Mouse (Mus musculus) c-Kit-positive CD71-positive TER-119-negative erythroid progenitor cells, embryonic 14.5 days (primary cell): Measurements from ENCODE around the gene Gpr132.
A peak's percentile ranks its signal among the peaks of the same experiment; 100 is the strongest.

ENCODE experiments used
- DNase-seq: peaks from one replicate; pipeline ENCODE4 v3.0.0-alpha.2; 2013; ENCODE audit warnings: low read depth

The Gpr132 gene

DNA sequence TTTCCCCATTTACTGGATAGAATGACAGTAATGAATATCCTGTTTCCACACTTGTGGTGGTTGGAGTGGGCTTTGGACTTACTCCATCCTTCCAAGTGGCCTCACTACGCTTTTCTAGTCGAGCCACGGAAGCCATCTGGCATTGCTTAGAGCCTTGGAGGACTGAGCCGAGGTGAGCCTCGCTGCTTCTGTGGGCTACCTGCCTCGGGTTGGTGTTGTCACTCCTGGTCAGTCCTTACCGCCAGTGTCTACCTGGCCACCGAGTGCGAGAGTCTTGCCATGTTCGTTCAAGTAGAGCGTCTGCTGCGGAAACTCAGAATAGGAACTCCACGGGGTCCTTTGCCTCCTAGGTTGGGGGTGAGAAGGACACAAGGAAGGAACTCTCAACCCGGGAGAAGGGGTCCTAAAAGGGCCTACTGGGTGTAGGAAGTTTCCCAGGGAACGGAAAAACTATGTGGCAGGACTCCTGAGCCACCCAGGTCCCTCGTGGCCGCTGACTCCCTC lies 9.1 kb upstream of the Gpr132 start:
- DNase-seq = no peak

DNA sequence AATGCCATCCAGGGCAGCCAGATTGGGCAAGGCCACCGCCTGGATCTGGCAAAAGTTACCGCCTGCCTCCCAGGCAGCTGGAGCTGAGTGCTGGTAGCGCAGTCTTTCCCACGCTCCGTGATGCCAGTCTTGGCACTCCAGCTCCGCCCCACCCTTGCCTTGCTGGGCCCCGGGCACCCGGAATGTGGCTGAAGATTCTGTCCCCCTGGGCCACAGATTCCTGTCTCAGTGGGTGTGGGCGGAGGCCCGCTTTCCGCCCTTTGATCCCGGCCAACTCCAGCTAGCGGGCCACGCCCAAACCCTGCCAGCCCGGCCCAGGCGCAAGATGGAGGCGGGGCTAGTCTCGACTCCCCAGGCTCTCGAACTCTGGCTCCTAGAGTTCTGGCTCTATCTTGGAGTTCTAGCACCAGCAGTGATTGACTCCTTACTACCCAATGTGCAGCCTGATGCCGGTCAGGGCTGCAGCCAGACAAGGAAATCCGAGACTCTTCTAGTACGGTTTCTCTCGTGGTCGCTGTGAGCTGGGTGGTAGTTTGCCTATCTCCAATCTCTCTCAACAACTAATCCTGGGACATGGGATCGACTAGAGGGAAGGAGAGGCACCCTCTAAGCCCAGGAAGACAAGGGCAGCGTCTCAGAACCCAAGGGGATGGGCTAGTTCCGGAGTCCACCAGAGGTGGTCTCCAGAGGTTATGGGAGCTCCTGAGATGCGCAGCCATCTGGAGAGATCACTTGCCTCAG lies 8.5 kb upstream of the Gpr132 start:
- peak; percentile 33 for DNase-seq

DNA sequence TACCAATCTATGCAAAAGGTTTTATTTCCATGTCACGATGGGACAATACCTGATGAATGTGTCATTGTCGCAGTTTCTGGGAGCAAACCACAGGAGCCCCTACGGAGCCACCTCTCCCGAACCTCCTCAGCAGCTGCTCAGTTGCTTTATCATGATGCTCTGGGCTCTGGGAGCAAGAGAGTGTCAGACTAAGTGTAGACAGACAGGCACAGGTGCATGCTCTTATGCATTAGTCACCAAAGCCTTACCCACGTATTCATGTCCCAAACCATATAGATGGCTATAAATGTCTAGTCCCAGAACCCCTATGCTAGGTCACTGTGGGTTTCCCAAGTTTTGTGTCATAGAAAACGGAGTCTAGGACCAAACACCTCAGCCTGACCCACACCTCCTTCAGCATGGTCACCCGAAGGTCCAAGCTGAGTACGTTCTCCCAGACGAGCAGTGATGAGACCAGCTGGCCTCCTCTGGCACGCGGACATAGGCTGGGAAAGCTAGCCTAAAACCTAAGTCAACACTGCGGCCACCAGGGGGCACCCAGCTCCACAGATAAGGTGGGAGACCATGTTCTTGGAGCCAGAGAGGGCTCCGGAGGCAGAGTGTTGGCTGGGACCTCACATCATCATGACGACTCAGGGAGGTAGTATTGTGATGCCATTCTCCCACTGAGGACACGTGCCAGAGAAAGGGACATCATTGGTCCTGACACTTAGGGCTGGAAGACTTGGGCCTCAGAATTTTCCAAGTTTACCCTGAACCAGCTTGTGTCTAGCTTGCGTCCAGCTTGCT lies 7.4 kb upstream of the Gpr132 start:
- DNase-seq = peak; percentile 78

DNA sequence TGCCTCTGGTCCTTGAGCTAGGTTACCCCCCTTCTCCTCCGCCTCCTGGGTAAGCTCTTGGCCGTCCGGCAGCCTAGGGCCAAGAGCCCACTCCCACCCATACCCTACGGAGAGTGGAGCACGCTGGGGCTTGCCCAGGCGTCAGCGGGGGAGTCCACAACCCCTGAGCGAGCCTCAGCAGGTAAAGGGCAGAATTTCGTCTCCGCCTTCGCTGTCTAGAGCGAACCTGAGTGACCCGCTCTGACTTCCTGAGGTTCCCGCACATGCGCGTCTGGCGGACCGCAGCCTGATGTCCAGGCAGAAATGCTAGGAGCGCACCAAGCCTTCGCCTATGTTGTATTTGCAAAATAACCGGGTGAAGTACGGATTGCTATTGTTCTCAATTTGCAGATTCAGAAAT lies 6.2 kb upstream of the Gpr132 start:
- no peak for DNase-seq

DNA sequence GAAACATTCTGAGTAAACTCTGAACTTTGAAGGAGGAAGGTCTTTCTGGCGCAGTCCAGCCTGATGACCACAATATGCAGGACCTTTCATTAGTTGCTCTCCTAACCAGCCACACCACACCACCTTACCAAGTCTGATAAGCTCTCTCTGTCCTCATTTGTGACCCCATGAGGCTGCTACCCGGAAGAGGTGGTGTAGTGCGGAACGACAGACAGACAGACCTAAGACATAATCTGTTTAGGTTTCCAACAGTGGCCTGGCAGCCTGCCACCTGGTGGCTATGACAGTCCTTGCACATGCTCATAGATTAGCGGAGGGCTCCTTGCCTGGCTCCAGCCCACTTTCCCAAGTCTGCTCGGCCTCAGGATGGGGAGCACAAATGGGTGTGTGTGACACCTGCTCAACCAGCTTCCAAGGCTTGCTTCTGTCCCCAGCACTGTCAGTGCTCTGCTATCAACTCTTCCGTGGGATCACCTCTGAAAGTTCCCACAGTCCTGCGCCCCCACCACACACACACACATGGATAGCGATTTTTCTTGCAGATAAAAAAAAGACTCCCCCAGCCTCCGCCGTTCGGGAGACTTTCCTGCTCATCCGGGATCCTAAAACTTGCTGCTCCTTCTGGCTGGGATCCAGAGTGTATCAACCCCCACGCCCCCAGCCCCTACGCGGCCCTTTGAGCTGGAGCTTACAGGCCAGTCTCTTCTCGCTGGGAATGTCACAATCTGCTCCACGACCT lies 5.6 kb upstream of the Gpr132 start:
- peak; percentile 39 for DNase-seq

DNA sequence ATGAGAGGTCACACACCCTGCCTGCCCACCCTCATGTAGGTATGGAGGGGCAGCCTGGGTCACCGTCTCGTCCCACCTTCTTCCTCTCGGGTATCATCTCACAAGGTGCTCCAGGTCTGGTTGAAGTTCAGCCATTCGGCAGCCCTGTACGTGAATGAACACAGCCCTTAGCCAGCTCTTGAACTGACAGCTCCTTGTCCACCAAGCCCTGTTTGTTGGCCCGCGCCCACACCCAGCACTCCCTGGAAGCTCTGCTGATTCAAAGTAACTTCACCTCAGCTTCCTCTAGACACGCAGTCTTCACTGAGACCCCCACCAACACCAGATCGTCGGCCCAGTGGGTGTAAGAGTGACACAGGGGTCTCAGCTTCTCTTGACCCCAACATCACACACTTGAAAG lies 5.0 kb upstream of the Gpr132 start:
- no peak for DNase-seq

DNA sequence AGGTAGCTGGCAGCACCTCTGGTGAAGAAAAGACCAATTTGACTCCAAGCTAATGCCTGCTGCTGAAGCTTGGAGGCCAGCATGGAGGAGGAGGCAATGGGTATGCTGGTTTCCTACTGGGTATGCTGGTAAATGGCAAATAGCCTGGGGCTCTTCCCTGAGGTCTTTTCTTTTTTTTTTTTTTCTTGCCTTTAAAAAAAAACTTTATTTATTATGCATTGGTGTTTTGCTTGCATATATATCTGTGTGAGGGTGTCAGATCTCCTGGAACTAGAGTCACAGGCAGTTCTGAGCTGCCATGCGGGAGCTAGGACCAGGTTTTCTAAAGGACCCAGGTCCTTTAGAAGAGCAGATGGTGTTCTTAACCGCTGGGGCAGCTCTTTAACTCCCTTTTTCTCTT lies 3.2 kb upstream of the Gpr132 start:
- no peak for DNase-seq

DNA sequence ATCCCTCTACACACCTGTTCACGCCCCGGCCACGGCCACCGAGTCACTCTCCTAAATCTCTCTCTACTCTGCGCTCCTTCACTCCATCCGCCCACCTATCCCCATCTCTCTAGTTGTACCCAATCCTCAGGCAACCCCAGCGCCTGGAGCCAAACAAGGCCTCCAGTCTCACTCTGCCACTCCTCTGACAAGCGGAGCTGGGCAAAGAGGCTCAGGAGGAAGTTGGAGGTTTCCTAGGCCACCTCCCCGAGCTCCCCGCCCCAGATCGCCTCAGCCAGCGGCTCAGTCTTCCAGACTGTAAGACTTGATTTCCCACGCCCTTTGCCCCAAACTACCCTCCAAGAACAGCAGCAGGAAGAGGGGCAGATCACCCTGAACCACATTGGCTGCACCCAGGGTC lies 2.7 kb upstream of the Gpr132 start:
- no peak for DNase-seq

DNA sequence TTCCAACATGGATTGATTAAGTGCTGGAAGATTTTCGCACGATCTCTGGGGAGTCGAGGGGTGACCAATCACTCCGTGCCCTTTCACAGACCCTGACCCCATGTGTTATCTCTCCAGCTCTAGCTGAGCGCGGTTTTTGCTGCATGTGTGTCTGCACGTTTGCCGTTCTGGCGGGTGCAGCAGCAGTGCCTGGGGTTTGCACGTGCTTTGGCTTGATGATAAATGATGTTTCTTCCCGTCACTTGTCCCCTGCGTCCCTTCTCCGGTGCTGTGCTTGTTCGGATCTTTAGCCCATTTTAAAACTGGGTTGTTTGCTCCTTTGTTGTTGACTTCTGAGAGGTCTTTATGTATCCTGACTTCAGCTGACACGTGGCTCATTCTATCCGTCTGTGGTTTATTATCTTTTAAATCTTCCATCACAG lies 1.8 kb upstream of the Gpr132 start:
- no peak for DNase-seq

DNA sequence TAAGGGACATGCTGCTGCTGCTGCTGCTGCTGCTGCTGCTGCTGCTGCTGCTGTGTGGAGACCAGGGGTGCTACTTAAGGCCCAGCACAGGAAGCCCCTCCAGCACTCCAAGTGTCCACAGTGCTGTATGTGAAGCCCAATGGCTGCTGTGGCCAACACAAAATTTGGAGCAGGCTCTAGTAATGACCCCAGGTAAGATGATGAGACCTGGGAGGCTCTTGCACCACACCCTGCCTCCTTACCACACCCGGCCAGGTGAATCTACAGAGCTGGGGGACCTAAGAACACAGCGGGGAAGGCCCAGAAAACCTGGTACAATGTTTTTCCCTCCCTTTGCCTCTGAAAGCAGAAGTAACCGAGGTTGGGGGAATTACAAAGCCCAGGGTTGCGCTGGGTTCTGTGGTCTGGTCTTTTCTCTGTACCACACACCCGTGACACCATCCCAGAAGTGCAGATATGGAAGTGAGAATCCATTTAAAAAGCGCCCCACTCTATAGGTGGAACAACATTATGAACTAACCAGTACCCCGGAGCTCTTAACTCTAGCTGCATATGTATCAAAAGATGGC lies 838 bp downstream of the Gpr132 start:
- DNase-seq = no peak

DNA sequence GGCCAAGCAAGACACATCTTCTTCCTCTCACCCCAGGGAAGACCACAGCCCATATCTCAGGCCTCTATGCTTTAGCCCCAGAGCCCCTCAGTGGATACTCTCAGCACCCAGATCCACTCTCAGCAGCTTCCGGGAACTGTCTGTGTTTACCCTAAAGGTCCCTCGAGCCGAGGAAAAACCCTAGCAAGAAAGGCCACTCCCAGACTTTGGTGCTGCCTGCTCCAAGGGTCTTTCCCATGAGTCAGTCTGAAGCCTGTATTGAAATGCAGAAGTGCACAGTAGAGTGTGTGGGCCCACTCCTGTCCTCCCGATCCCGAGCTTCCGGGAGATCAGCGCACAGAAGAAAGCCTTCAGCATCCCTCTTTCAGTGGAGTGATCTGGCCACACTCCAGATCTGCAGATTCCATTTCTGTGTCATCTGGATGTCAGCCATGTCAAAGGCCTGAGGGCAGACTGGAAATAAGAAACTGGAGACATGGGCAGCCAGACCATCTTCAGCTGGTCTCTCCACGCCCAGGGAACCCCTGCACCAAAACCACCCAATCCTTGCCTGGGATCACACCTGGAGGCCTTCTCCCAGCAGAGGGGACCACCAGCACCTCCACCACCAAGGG lies 1.5 kb downstream of the Gpr132 start:
- DNase-seq = no peak

DNA sequence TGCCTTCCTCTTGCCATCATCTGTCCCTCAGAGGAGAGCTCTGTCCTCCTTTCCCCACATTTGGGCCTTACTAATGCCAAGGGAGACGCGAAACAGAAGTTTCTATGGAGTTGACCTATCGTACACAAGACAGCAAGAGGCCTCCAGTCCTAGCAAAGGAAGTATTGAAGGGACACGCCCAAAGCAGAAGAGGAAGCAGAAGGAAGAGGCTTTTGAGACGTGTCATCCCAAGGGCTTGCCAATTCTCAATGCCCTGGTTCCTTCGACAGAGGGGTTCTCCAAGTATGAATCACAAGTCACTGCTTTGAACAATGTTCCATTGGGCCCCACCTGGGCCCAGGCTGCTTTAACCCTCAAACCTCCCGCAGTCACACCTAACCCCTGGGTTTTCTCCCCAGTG lies 3.2 kb downstream of the Gpr132 start:
- no peak for DNase-seq

DNA sequence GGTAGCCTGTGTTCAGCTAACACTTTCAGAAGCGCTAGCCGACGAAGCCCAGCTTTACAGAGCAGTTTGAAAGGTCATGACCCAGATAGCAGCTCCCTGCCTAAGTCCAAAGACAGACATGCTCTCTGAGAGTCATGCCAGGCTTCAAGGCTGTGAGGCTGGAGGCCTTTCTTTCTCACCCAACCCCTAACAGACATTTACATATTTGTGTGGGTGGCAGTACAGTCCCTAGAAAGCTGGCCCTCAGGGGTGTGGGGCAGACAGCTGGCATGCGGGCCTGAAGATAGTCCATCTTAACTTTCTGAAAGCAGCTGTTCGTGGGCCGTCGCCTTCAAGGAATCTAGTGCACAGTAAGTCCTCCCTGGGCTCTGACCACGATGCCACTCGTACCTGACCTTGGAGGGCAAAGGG lies 6.1 kb downstream of the Gpr132 start:
- DNase-seq = no peak

DNA sequence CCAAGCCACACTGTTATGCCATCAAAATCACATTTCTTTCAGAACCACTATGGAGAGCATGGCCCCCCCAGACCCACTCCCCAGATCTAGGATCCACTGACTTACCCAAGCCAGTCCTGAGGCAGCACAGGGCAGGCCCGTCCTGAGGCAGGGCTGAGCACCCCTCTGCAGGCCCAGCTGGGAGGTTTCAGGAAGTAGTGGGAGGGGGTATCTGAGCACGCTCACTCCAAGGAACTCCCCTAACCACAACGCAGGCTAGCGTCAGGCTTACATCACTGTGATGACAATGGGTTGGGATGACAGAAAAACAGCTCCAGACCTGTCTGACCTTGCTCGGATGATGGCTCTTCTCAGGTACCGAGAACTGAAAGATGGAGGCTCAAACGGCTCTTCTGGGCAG lies 7.3 kb downstream of the Gpr132 start:
- DNase-seq = no peak

DNA sequence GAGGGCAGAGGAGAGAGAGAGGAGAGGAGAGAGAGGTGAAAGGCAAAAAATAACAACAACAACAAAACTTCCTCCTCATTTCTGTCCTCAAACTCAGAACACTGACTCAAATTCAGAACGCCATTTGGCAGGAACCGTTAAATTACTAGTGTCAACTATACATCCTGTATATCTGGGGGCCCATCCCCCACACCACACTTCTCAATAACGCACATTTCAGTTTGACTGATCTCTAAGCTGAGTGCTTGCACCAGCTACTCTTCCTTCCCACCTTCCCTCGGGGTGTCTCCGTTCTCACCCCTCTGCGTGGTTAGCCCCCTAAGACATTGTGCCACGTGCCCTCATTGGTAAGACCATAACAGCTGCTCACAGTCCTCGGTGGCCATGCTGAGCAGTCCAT lies 8.1 kb downstream of the Gpr132 start:
- DNase-seq = no peak

DNA sequence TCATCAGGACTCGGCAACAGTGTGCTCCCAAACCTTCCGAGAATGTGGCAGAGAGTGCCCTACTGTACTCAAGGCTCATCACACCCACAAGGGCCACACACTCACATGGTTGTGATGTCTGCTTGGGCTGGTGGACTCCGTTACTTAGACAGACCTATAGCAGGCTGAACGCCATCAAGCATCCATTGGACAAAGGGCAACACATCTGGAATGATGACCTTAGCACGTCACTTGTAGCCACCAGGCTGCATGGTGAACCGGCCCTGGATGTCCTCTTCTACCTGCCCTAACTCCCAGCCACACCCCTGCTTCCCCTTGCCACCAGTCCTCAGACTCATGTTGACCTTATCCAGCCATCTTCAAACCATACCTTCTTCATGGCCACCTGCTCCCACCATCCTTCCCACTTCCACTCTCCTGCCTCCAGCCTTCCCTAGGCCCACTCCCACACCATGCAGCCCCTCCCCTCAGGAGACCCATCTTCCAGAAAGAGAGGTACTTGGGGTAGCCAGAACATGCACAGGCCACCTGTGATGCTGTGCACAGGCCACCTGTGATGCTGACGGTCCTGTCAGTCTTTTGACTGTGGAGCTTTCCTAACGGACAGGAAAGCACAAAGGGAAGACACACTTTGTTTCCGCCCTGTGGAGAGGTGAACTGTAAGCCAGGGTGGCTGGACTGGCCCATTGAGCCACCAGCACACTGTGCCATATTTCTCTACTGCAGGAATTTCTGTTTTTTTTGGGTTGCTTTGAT lies 9.3 kb downstream of the Gpr132 start:
- no peak for DNase-seq

DNA sequence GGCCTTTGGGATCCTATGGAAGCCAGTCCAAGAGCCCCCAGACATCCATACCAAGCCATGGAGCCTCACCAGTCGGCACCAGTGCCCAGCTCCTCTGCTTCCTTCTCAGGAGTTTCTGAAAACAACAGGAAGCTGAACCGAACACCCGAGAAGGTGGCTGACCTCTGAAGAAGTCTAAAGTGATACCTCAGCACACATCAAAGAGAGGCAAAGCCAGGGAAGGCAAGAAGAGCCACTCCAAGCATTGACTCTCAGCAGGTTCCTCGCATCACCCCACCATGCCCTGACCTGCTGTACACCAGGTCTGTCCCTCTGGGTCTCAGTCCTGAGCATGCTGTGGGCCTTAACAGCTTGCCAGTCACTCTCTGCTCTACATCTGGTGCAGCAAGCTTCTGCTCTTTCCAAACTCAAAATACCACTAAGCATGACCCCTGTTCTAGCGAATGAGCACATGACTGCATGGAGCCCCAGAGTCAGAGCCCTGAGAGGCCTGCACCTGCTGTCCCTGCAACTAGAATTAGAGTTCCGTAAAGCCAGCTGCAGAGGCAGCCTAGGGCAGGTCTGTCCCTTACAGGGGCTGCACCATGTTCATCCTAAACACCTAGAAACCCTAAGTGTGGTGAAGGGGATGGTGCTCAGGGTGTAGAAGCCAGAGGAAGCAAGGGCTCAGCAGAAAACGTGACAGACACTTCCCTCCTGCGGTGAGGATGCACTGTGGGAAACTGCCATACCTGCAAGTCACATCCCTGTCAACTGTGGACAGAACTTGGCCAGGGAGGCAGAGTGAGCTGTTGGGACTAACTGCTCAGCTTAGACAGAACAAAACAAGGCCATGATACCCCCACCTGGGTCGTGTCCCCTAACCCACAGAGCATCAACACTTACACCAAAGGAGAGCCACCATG lies 10.8 kb downstream of the Gpr132 start:
- no peak for DNase-seq

DNA sequence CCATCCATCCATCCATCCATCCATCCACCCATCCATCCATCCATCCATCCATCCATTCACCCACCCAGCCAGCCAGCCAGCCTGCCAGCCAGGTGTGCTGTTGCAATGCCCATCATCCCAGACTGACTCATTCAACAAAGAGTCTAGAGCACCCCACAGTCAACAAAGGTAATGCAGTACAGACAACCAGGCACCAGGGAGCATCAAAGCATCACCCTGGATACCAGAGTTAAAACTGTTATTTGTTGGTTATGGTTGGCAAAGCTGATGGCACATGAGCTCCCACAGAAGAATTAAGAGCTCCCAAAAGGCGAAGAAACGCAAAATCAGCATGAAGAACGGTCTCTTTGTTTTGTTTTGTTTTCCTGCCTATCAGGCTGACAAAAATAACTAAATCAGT lies 11.7 kb downstream of the Gpr132 start:
- DNase-seq = no peak

DNA sequence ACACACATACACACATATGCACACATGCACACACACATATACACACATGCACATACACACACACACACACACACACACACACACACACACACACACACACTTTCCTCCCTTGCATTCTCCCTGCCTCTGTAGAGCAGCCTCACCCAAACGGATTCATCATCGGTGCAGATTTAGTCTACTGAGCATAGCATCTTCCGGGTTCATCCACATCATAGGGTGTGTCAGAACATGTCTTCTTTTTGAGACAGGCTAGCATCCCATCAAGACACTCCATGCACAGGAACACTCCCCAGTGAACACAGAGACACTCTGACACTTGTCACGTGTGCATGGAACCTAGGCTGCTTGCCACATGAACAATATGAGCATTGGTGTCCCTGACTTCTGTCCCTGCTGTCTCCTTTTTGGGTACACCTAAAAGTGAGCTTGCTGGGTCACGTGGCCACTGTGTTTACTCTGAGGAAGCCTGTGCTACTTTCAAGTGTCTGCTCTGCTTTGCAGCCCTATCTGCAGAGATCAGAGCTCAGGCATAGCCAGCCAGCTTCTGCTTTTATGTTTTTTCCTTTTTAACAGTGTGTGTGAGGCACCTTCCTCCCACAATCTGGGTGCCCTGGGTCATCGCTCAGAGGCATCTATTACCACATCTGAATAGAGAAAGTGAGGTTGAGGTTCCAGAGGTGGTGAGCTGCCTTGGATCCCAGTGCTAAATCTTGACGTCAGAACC lies 13.3 kb downstream of the Gpr132 start:
- DNase-seq = no peak
